Mouse (Mus musculus) bone marrow, adult 2 months (tissue): Measurements from ENCODE around the gene Ugt1a2. TPM values are rescaled to one million over a fixed set of nuclear protein-coding genes. Genes with fewer than 3 reads are reported as not detected.

ENCODE experiments used
- H3K27ac ChIP-seq: fragments of 200-500 bp; 2 replicates; pipeline ENCODE4 v1.5.1; 2012; ENCODE audit warnings: low read depth, mild to moderate bottlenecking, control low read depth, inconsistent platforms, low read length; ENCODE audit not compliant: control insufficient read depth, poor library complexity, insufficient read depth
- H3K4me1 ChIP-seq: fragments of 200-500 bp; 2 replicates; pipeline ENCODE4 v1.6.1; 2011; ENCODE audit warnings: low read length; ENCODE audit not compliant: control insufficient read depth, insufficient read depth
- H3K4me3 ChIP-seq: fragments of 200-500 bp; replicated peaks from 2 replicates; pipeline ENCODE3; 2011; ENCODE audit warnings: mild to moderate bottlenecking, low read depth, low read length, control low read depth; ENCODE audit not compliant: control insufficient read depth
- CTCF ChIP-seq: fragments of 200-500 bp; IDR thresholded peaks from 2 replicates; pipeline ENCODE4 v1.5.1; 2011; ENCODE audit warnings: low read length, control low read depth; ENCODE audit not compliant: control insufficient read depth, insufficient read depth
- POLR2A ChIP-seq: fragments of 200-500 bp; IDR thresholded peaks from 2 replicates; pipeline ENCODE4 v1.6.1; 2011; ENCODE audit warnings: low read depth, mild to moderate bottlenecking, control low read depth, low read length, borderline replicate concordance; ENCODE audit not compliant: control insufficient read depth
- WGBS: fragments of 180-500 bp; shearing (Covaris S2); methylation state at CpG from one replicate; pipeline ENCODE4 v1.1.7; 2018; 5-methylcytosine and 5-hydroxymethylcytosine counted together
- polyA plus RNA-seq: library from polyadenylated mRNA; stranded (reverse); fragments of >200 nt; gene quantifications from 2 replicates; pipeline ENCODE4 v1.2.4, GENCODE M21; 2011; ENCODE audit warnings: low replicate concordance; ENCODE audit not compliant: missing spikeins, insufficient read depth, insufficient read length

Gene Ugt1a2
- polyA plus RNA-seq, 1 experiment, result 5.8 TPM

DNA sequence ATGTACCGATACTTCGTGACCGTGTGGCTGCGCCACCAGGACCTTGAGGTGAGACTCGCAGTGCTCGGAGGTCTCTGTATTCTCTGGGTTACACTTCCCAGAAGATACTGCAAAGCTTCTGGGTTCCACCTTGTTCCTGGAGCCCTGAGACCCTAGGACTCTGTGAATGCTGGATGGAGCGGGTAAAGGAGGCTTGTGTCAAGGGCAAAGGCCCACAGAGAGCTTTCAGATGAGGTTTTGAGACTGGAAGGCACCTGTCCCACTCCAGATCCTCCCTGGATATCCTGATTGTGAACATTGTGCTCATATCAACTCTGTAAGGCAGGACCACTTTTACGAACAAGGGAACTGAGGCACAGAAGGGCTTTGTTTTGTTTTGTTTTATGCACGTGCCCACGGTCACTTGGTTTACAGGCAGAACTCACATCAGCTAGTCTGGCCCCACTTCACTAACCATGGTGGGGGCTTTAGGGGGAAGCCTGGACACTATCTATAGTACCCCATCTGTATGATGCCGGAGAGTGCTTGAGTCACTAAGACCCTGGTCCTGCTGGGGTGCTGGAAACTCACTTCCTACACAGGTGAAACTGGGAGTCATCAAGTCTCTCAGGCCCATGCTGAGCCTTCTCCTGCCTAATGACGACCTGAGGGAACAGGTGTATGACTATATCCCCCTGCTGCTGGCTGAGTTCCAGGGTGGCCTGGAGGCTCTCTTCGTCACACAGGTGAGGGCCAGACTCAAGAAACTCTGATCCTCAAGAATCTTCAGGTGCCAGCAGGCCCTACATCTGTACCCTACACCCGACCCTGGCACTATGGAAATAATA lies 33.2 kb downstream of the Ugt1a2 start:
- H3K4me1 ChIP-seq, result no peaks in the 10 kb centered on the region
- no peak for TF ChIP-seq POLR2A
- no peak for TF ChIP-seq CTCF
- WGBS, result 64% methylated on average over 14 of the region's 14 CpGs
- H3K4me3 ChIP-seq, result no peak overlapping the region
- no peak overlapping the region for H3K27ac ChIP-seq

DNA sequence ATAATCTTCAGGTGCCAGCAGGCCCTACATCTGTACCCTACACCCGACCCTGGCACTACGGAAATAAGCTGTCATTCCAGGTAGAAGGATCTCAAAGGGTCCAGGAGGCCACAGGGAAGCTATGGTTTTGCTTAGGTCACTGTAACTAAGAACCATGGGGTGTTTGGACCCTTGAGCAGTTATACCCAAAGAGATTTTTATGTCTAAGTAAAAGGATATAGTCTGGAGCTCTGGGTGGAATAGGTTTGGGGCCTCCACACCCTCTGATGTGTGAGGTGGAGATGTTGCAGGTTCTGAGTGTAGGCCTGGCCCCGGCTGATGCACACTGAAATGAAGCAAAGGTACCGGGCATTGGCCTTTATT lies 33.8 kb downstream of the Ugt1a2 start:
- TF ChIP-seq CTCF (no peak), POLR2A (no peak)
- Histone ChIP-seq H3K27ac (no peak overlapping the region), H3K4me3 (no peak overlapping the region), H3K4me1 (no peaks in the 10 kb centered on the region)
- 53% methylated on average over 4 of the region's 4 CpGs for whole genome bisulfite sequencing

DNA sequence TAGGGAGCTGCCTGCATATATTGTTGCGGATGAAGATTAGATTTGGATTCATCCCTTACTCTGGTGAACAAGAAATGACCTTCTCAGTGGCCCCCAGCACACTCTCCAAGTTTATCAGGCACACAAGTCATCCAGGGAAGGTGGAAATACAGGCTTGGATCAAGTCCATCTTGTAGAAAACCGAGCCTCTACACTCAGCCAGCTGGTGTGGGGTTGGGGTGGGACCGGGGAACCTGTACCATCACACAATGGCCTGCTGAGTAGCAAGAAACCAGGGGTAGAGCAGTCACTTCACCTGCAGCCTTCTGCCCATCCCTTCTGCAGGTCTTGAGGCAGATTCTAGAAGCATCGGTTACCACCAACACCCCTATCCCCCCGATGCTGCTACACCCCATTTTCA lies 34.2 kb downstream of the Ugt1a2 start:
- no peak overlapping the region for H3K4me3 ChIP-seq
- H3K27ac ChIP-seq, result no peak overlapping the region
- WGBS, result 40% methylated on average over 5 of the region's 5 CpGs
- TF ChIP-seq CTCF, result no peak
- TF ChIP-seq POLR2A, result no peak
- H3K4me1 ChIP-seq, result no peaks in the 10 kb centered on the region

DNA sequence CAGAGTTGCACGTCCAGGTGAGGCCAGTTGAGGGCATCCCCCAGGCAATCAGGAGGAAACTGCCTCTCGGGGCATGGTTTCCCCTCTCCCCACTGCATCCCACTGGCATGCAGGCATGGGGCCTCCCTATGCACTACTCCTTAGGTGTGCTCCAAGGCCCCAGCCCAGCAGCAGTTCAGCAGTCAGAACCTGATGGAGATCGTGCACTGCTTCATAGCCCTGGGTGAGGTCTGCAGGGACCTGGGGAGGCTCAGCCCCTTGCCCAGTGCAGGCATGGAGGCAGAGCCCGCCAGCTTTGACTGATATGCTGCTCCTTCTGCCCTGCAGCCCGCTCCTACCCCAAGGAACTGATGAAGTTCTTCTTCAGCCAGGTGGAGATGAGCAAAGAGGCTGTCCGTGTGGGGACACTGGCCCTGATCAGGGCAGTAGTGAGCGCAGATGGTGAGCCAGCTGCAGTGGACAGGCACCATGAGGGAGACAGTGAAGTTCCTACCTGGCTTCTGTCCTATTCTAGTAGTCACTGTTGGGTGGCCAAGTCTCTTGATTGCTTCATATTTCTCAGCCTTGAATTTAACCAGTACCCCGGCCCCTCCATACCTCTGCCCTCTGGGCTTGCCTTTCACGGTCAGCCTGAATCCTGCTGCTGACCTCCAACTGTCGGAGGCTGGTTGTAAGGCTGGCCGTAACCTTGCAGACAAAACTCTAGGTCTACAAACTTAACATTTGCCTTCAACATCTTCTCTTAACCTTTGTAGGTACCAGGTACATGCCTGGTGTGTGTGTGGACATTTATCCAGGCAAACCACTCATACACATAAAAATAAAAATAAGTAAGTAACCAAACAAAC lies 34.9 kb downstream of the Ugt1a2 start:
- Histone ChIP-seq H3K4me3 (no peak overlapping the region), H3K27ac (no peak overlapping the region), H3K4me1 (no peaks in the 10 kb centered on the region)
- no peak for TF ChIP-seq POLR2A
- TF ChIP-seq CTCF, result no peak
- 60% methylated on average over 11 of the region's 11 CpGs for WGBS

DNA sequence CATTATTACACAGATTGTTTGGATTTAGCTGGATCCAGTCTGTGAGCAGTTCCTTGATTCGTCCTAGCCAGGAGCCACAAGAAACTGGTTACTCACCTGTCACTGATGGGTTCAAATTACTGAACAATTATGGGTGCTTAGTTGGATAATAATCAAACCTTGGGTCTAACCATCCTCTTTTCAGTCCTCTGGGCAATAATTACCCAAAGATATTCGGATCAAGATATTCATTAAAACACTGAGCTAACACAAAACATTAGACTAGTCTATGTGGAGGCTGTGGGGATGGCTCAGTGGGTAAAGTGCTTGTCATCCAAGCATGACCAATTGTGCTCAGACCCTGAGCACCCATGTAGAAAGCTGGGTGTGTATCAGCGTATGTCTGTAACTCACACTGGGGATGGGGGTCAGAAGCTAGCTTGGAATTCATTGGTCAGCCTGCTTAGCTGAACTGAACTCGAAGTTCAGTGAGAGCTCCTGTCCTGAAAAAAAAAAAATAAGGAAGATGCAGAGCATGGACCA lies 35.6 kb downstream of the Ugt1a2 start:
- Histone ChIP-seq H3K27ac (no peak overlapping the region), H3K4me3 (no peak overlapping the region), H3K4me1 (no peaks in the 10 kb centered on the region)
- no peak for TF ChIP-seq CTCF
- no peak for TF ChIP-seq POLR2A
- 52% methylated on average over 4 of the region's 4 CpGs for WGBS

DNA sequence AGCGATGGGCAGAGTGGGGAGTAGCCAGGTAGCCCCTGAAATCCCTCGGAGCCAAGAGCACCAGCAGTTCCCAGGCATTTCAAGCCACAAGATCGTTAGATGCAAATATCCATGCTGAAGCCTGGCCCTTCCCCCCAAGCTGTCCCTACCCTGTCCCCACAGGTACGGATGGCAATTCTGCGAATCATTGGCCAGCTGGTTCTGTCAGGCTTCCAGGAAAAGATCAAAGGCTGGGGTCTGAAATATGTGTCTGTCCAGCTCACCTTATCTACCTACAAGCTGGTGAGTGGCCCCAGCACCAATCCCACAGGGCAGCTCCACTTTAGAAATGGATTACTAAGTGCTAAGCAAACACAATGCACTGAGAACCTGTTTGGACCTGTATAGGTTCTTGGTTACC lies 36.9 kb downstream of the Ugt1a2 start:
- Histone ChIP-seq H3K4me1 (no peaks in the 10 kb centered on the region), H3K4me3 (no peak overlapping the region), H3K27ac (no peak overlapping the region)
- no peak for TF ChIP-seq POLR2A
- TF ChIP-seq CTCF, result no peak
- 72% methylated on average over 5 of the region's 5 CpGs for WGBS

DNA sequence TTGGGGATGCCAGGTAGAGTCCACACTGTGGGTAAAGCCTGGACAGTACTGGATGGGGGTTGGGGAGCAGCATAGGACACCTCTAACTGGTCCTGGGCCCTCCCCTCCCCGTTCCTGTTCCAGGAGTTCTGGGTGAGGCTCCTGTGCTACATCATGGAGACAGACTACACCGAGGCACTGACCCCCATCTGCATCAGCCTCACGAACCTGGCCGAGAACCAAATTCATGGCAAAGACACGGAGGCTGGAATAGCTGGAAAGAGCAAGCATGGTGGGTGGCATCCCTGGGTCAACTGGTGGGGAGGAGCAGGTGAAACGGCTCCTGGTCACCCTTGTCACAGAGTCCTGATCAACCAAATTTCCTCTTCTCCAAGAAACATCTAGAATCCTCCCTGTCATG lies 38.4 kb downstream of the Ugt1a2 start:
- no peak overlapping the region for H3K27ac ChIP-seq
- no peaks in the 10 kb centered on the region for H3K4me1 ChIP-seq
- 68% methylated on average over 6 of the region's 6 CpGs for WGBS
- no peak overlapping the region for H3K4me3 ChIP-seq
- TF ChIP-seq CTCF (no peak), POLR2A (no peak)

DNA sequence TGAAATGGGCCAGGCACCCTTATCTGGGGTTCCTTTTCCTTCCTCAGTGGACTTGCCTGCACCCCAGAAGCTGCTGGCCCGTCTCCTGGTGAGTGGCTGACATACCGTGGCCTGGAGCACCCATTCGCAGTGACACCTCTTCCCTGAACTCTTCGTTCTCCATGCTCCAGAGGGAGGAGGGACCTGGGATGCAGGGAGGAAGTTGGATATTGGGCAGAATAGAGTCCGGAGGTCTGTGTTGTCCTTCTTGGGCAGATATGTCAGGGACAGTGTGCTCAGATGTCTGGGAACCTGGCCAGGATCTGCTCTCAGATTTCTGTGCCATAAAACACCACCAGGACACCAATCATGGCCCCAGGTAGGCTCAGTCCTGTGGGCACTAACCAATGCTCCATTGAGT lies 39.7 kb downstream of the Ugt1a2 start:
- TF ChIP-seq CTCF (no peak), POLR2A (no peak)
- H3K4me1 ChIP-seq, result no peaks in the 10 kb centered on the region
- 67% methylated on average over 5 of the region's 5 CpGs for WGBS
- no peak overlapping the region for H3K4me3 ChIP-seq
- no peak overlapping the region for H3K27ac ChIP-seq
